Mouse (Mus musculus) erythroblast, embryonic 14.5 days (primary cell): ENCODE results near the gene Armt1. TPM values are rescaled to one million over a fixed set of nuclear protein-coding genes. Genes with fewer than 3 reads are reported as not detected.
"Not testable (repeated sequence)": the region's sequence is repeated elsewhere in the genome, so short reads cannot be mapped to it uniquely, and the experiment has no call there.

Experiments
- H3K27me3 ChIP-seq: 2 replicates; pipeline ENCODE4 v1.6.1; 2012; ENCODE audit warnings: inconsistent platforms; ENCODE audit not compliant: control insufficient read depth
- H3K36me3 ChIP-seq: 2 replicates; pipeline ENCODE4 v1.6.1; 2012; ENCODE audit warnings: mild to moderate bottlenecking, inconsistent platforms; ENCODE audit not compliant: control insufficient read depth
- H3K4me1 ChIP-seq: 2 replicates; pipeline ENCODE4 v1.6.1; 2012; ENCODE audit warnings: inconsistent platforms; ENCODE audit not compliant: control insufficient read depth
- H3K4me3 ChIP-seq: replicated peaks from 2 replicates; pipeline ENCODE3; 2012; ENCODE audit warnings: moderate library complexity, mild to moderate bottlenecking, inconsistent platforms
- H3K9me3 ChIP-seq: 2 replicates; pipeline ENCODE4 v1.6.1; 2012; ENCODE audit warnings: low read length, inconsistent platforms, mixed read lengths; ENCODE audit not compliant: control insufficient read depth
- GATA1 ChIP-seq: IDR thresholded peaks from 2 replicates; pipeline ENCODE4 v1.6.1; 2012; ENCODE audit warnings: low read length, inconsistent platforms, mixed read lengths
- TAL1 ChIP-seq: IDR thresholded peaks from 3 replicates; pipeline ENCODE4 v1.6.1; 2012; ENCODE audit warnings: low read length, inconsistent platforms, mixed read lengths
- polyA plus RNA-seq: library from polyadenylated mRNA; stranded (reverse); fragments of >175 nt; gene quantifications from 2 replicates; pipeline ENCODE4 v1.2.3, GENCODE M21; 2012

The Armt1 gene
- polyA plus RNA-seq, 1 experiment: 0.54 TPM

- Histone ChIP-seq H3K4me3 (peak overlapping the region; percentile 77), H3K27me3 (no peaks in the 10 kb centered on the region), H3K4me1 (peaks cover 57% of the 10 kb centered on the region), H3K9me3 (no peaks in the 10 kb centered on the region), H3K36me3 (peaks cover 32% of the 10 kb centered on the region)
- TF ChIP-seq GATA1 (no peak), TAL1 (no peak)
These were observed 533 bp upstream of the Armt1 start for GRCm38 (mm10) chr10:4431746-4432122.

GRCm38 (mm10) chr10:4432996-4433755, 909 bp downstream of the Armt1 start:
- Histone ChIP-seq H3K9me3 (no peaks in the 10 kb centered on the region), H3K4me3 (peak overlapping the region; percentile 77), H3K27me3 (no peaks in the 10 kb centered on the region), H3K36me3 (peaks cover 40% of the 10 kb centered on the region), H3K4me1 (peaks cover 57% of the 10 kb centered on the region)
- no peak for TF ChIP-seq TAL1
- TF ChIP-seq GATA1: no peak

GRCm38 (mm10) chr10:4433871-4434270, 1.6 kb downstream of the Armt1 start:
- Histone ChIP-seq H3K4me1 (peaks cover 54% of the 10 kb centered on the region), H3K36me3 (peaks cover 44% of the 10 kb centered on the region), H3K4me3 (peak overlapping the region; percentile 77)
- not testable (repeated sequence) for H3K27me3 ChIP-seq, H3K9me3 ChIP-seq

GRCm38 (mm10) chr10:4435416-4435815, 3.1 kb downstream of the Armt1 start:
- Histone ChIP-seq H3K27me3 (no peaks in the 10 kb centered on the region), H3K4me1 (peaks cover 40% of the 10 kb centered on the region), H3K36me3 (peaks cover 59% of the 10 kb centered on the region), H3K4me3 (no peak overlapping the region), H3K9me3 (no peaks in the 10 kb centered on the region)
- no peak for TF ChIP-seq TAL1
- TF ChIP-seq GATA1: no peak

- TF ChIP-seq TAL1 (no peak), GATA1 (no peak)
- no peaks in the 10 kb centered on the region for H3K27me3 ChIP-seq
- H3K36me3 ChIP-seq: peaks cover 43% of the 10 kb centered on the region
- H3K9me3 ChIP-seq: peaks cover 3% of the 10 kb centered on the region; the same call in 1 of the 2 replicates
- no peak overlapping the region for H3K4me3 ChIP-seq
- H3K4me1 ChIP-seq: peaks cover 7% of the 10 kb centered on the region
These were observed 24.1 kb downstream of the Armt1 start for GRCm38 (mm10) chr10:4456409-4456808.

GRCm38 (mm10) chr10:4460201-4460600, 27.9 kb downstream of the Armt1 start:
- TF ChIP-seq TAL1 (no peak), GATA1 (no peak)
- Histone ChIP-seq H3K4me3 (no peak overlapping the region), H3K4me1 (peaks cover 7% of the 10 kb centered on the region), H3K27me3 (no peaks in the 10 kb centered on the region), H3K9me3 (peaks cover 3% of the 10 kb centered on the region; the same call in 1 of the 2 replicates), H3K36me3 (peaks cover 9% of the 10 kb centered on the region)

GRCm38 (mm10) chr10:4465799-4466198, 33.5 kb downstream of the Armt1 start:
- Histone ChIP-seq H3K36me3 (no peaks in the 10 kb centered on the region), H3K27me3 (no peaks in the 10 kb centered on the region), H3K4me3 (no peak overlapping the region), H3K9me3 (no peaks in the 10 kb centered on the region), H3K4me1 (no peaks in the 10 kb centered on the region)
- TF ChIP-seq GATA1 (no peak), TAL1 (no peak)

GRCm38 (mm10) chr10:4469406-4469805, 37.1 kb downstream of the Armt1 start:
- TF ChIP-seq GATA1: no peak
- no peak for TF ChIP-seq TAL1
- Histone ChIP-seq H3K27me3 (no peaks in the 10 kb centered on the region), H3K9me3 (no peaks in the 10 kb centered on the region), H3K4me3 (no peak overlapping the region), H3K36me3 (no peaks in the 10 kb centered on the region), H3K4me1 (no peaks in the 10 kb centered on the region)

- Histone ChIP-seq H3K27me3 (no peaks in the 10 kb centered on the region), H3K36me3 (no peaks in the 10 kb centered on the region), H3K4me3 (no peak overlapping the region), H3K9me3 (no peaks in the 10 kb centered on the region), H3K4me1 (no peaks in the 10 kb centered on the region)
- TF ChIP-seq GATA1 (no peak), TAL1 (no peak)
These were observed 41.3 kb downstream of the Armt1 start for GRCm38 (mm10) chr10:4473591-4473993.

- TF ChIP-seq TAL1 (no peak), GATA1 (no peak)
- Histone ChIP-seq H3K9me3 (no peaks in the 10 kb centered on the region), H3K27me3 (no peaks in the 10 kb centered on the region), H3K4me3 (no peak overlapping the region), H3K36me3 (no peaks in the 10 kb centered on the region), H3K4me1 (no peaks in the 10 kb centered on the region)
These were observed 43.2 kb downstream of the Armt1 start for GRCm38 (mm10) chr10:4475431-4475830.
